In the genomic region with DNA sequence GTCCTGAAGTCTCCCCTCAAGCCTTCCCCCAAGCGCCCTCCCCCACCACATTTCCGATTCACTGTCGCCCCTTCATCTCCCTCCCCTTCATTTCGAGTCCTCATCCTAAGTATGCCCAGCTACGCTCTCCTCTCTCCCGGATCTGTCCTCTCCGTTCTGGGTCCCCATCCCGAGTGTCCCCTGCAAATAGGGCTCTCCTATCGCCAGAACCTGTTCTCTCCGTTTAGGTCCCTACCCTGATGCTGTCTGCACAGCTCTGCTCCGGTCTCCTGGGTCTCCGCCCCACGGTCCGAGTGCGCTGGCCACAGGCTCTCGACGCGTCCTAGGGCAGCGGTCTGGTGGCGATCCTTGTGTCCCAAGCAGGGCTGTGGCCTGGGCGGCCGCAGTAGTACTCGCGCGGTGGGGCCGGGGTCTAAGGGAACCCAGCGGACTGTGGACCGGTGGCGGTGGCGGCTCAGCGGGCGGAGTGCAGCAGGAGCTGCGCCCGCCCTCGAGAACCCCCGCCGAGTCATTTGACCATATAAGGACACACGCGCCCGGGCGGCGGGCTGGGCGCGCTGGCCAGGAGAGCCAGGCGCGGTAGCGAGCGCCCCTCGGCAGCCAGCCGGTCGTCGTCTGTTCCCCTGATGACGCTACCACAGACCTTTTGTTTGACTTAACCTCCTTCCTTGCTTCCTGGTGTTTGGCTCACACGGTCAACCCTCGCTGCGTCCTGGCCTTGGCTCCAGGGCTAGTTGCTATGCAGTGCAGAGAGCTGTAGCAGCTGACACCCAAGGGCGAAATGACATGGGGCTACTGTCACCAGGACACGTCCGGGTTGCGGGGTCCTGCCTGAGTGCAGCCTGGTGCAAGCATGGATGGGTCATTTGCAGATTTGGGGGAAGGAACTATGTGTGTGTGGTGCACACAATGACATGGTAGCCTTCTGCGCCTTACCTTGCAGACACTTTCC, we compare ENCODE assay signal across 7 mouse cellular contexts. TPM values are rescaled to one million over a fixed set of nuclear protein-coding genes. Genes with fewer than 3 reads are reported as not detected.
A peak's percentile ranks its signal among the peaks of the same experiment; 100 is the strongest.
DNase-seq lines count a peak whose midpoint lies in the region; ATAC-seq and TF ChIP-seq lines count a peak whose summit lies in the region.

No protein-coding gene starts in this region.

- H3K27me3 ChIP-seq in intestine, postnatal 0 days (replicated peaks; ENCODE audit: control insufficient read depth, insufficient read depth, low read length): no peaks in the 10 kb centered on the region
- H3K27me3 ChIP-seq in limb, embryonic 10.5 days (ENCODE audit: low read depth, poor library complexity, severe bottlenecking): peaks cover 18% of the 10 kb centered on the region
- H3K27me3 ChIP-seq in midbrain, embryonic 11.5 days (ENCODE audit: control insufficient read depth, insufficient read depth, low read length): peaks cover 3% of the 10 kb centered on the region
- no peaks in the 10 kb centered on the region for H3K27me3 ChIP-seq in small intestine, adult 2 months (ENCODE audit: control insufficient read depth, insufficient read depth, low read length)

- 3% methylated on average over 61 of the region's 61 CpGs for WGBS in intestine, postnatal 0 days
- 5% methylated on average over 61 of the region's 61 CpGs for WGBS in limb, embryonic 10.5 days
- WGBS in midbrain, embryonic 11.5 days: 5% methylated on average over 61 of the region's 61 CpGs
- WGBS in small intestine, adult 2 months: 4% methylated on average over 58 of the region's 61 CpGs

- DNase-seq in adrenal gland, adult 18-20 months (ENCODE audit: low spot score in 2 of 2): peak; percentile 50 to 63
- peak; percentile 84 for DNase-seq in embryo, embryonic 10.5 days (ENCODE audit: low spot score)
- peak; percentile 57 to 77 for DNase-seq in gastrocnemius, postnatal 4 days (ENCODE audit: low spot score in 2 of 2)
- peak; percentile 80 for DNase-seq in limb, embryonic 10.5 days (ENCODE audit: low spot score)
- peak; percentile 97 for DNase-seq in midbrain, embryonic 11.5 days (ENCODE audit: low spot score, missing footprints)

- peak overlapping the region; percentile 75 for H3K4me3 ChIP-seq in intestine, postnatal 0 days (ENCODE audit: low read depth, low read length)
- H3K4me3 ChIP-seq in limb, embryonic 10.5 days: peak overlapping the region; percentile 62
- peak overlapping the region; percentile 47 for H3K4me3 ChIP-seq in midbrain, embryonic 11.5 days (ENCODE audit: low read depth, low read length)
- peak overlapping the region; percentile 78 for H3K4me3 ChIP-seq in small intestine, adult 2 months (ENCODE audit: low read depth, low read length)

- ATAC-seq in intestine, postnatal 0 days: peak; percentile 90
- peak; percentile 94 for ATAC-seq in midbrain, embryonic 11.5 days (ENCODE audit: low FRiP score)

- peaks cover 10% of the 10 kb centered on the region for H3K4me1 ChIP-seq in intestine, postnatal 0 days (replicated peaks; ENCODE audit: control insufficient read depth, insufficient read depth, low read length)
- H3K4me1 ChIP-seq in limb, embryonic 10.5 days: peaks cover 23% of the 10 kb centered on the region
- peaks cover 4% of the 10 kb centered on the region for H3K4me1 ChIP-seq in midbrain, embryonic 11.5 days (ENCODE audit: control insufficient read depth, insufficient read depth, low read length)
- peaks cover 26% of the 10 kb centered on the region for H3K4me1 ChIP-seq in small intestine, adult 2 months (ENCODE audit: control insufficient read depth, insufficient read depth, insufficient read length, low read length)

- H3K9ac ChIP-seq in intestine, postnatal 0 days (ENCODE audit: low read depth, low read length): peak overlapping the region; percentile 71
- peak overlapping the region; percentile 62 for H3K9ac ChIP-seq in midbrain, embryonic 11.5 days (ENCODE audit: low read length)

- H3K27ac ChIP-seq in intestine, postnatal 0 days (ENCODE audit: low read depth, low read length): peak overlapping the region; percentile 88
- peak overlapping the region; percentile 84 for H3K27ac ChIP-seq in limb, embryonic 10.5 days
- no peak overlapping the region for H3K27ac ChIP-seq in midbrain, embryonic 11.5 days (ENCODE audit: low read depth, low read length)
- peak overlapping the region; percentile 76 for H3K27ac ChIP-seq in small intestine, adult 2 months (ENCODE audit: insufficient read depth, low read depth, low read length)

- H3K9me3 ChIP-seq in intestine, postnatal 0 days (ENCODE audit: control insufficient read depth): no peaks in the 10 kb centered on the region
- no peaks in the 10 kb centered on the region for H3K9me3 ChIP-seq in limb, embryonic 10.5 days (replicated peaks)
- H3K9me3 ChIP-seq in midbrain, embryonic 11.5 days (ENCODE audit: control insufficient read depth, low read length): no peaks in the 10 kb centered on the region

- H3K4me2 ChIP-seq in intestine, postnatal 0 days (replicated peaks; ENCODE audit: low read depth): peak overlapping the region; percentile 89
- peak overlapping the region; percentile 51 for H3K4me2 ChIP-seq in midbrain, embryonic 11.5 days

- TF ChIP-seq POLR2A in small intestine, adult 2 months (IDR thresholded peaks at IDR 0.05; ENCODE audit: low read depth, low read length): peak; percentile 47; the same call in 1 of the 2 replicates

- no peaks in the 10 kb centered on the region for H3K36me3 ChIP-seq in intestine, postnatal 0 days (ENCODE audit: control insufficient read depth, insufficient read depth)
- no peaks in the 10 kb centered on the region for H3K36me3 ChIP-seq in limb, embryonic 10.5 days
- no peaks in the 10 kb centered on the region for H3K36me3 ChIP-seq in midbrain, embryonic 11.5 days (ENCODE audit: control insufficient read depth, insufficient read depth, low read length)
- H3K36me3 ChIP-seq in small intestine, adult 2 months (ENCODE audit: control insufficient read depth, insufficient read depth, low read length): no peaks in the 10 kb centered on the region

- TF ChIP-seq CTCF in intestine, postnatal 0 days (IDR thresholded peaks at IDR 0.05; ENCODE audit: low read depth): peak; percentile 26
- no peak for TF ChIP-seq CTCF in small intestine, adult 2 months (IDR thresholded peaks at IDR 0.05; ENCODE audit: extremely low read depth, insufficient read length, insufficient replicate concordance, low read depth, low read length)

RNA-seq across cellular contexts. Expression of gene Fhl2, which starts 33.0 kb away (rescaled TPM):
- 10 to 100 TPM; 20.8 to 31.8 TPM for total RNA-seq in adrenal gland, adult 18-20 months (2021)
- 10 to 100 TPM; 28.0 to 33.3 TPM for total RNA-seq in gastrocnemius, postnatal 4 days (2021)
- polyA plus RNA-seq in intestine, postnatal 0 days (2015; fragmentation: Nextera tagmentation; extraction: Ambion mirVana): 55.3 and 57.8 TPM in 2 replicates
- polyA plus RNA-seq in limb, embryonic 10.5 days (2016; fragmentation: Nextera tagmentation; extraction: Ambion mirVana): 4.8 and 9.1 TPM in 2 replicates
- polyA plus RNA-seq in midbrain, embryonic 11.5 days (2014; fragmentation: Nextera tagmentation; extraction: Ambion mirVana): 6.5 and 8.2 TPM in 2 replicates
- 33.4 and 56.9 TPM in 2 replicates for polyA plus RNA-seq in small intestine, adult 2 months (2012; rRNA removed)
